Mouse (Mus musculus) hematopoietic stem cell, adult 5-6 weeks (primary cell): ENCODE results near the gene Ero1lb. TPM values are rescaled to one million over a fixed set of nuclear protein-coding genes. Genes with fewer than 3 reads are reported as not detected.
A peak's percentile ranks its signal among the peaks of the same experiment; 100 is the strongest.
"Not testable (repeated sequence)": the region's sequence is repeated elsewhere in the genome, so short reads cannot be mapped to it uniquely, and the experiment has no call there.

Source experiments
- ATAC-seq, 2 experiments: fragments of 125-278 bp in 1 of 2; replicated peaks in 1 of 2; 2 replicates each; pipeline ENCODE4 v1.8.0; 2016 to 2017; ENCODE audit warnings: inconsistent platforms in 2 of 2, mild to moderate bottlenecking in 2 of 2, moderate number of reproducible peaks in 2 of 2, low read depth in 1 of 2, moderate TSS enrichment in 1 of 2; ENCODE audit not compliant: low FRiP score in 2 of 2, poor library complexity in 2 of 2, severe bottlenecking in 2 of 2, insufficient read depth in 1 of 2, low TSS enrichment in 1 of 2
- total RNA-seq: library from RNA; stranded (forward); fragments of 172-1452, 232-1000 nt; gene quantifications from 2 replicates; pipeline ENCODE4 v1.2.3, GENCODE M21; 2017

Ero1lb gene
- total RNA-seq, 1 experiment from 2014 or later, result 7.4 TPM

DNA sequence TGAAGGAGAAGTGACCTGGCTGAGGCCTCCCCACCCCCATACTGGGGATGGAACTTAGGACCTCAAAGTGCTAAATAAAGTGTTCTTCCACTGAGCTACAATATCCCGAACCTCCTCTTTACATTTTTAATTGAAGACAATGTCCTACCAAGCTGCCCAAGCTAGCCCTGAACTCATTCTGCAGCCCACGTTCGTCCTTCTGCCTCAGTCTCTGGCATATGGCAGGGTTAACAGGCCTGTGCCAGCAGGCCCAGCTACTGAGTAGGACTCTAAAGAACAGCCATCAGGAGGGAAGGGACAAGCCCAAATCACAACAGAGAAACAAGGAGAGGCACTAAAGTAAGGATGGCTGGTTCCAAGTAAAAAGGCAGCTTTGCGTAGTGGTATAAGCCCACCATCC is 77.1 kb downstream of the Ero1lb start:
- ATAC-seq, result not testable (repeated sequence)

DNA sequence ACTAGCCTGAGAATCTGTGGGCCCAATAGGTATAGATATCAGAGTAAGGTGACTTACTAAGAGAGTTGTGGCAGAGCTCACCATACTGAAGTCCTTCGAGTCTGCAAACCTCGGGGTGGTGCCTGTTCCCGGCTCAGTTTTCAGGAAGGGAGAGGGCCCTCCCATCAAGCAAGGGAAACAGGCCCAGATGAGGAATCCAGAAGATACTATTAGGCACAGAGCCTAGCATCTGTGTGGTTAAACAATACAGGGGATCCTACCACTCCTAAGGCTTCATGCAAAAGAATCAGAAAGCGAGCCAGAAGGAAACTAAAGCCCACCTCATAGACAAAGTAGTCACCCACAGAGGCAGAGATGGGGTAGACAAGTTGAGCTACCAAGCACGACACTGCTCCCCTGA is 81.0 kb downstream of the Ero1lb start:
- ATAC-seq, result not testable (repeated sequence)

DNA sequence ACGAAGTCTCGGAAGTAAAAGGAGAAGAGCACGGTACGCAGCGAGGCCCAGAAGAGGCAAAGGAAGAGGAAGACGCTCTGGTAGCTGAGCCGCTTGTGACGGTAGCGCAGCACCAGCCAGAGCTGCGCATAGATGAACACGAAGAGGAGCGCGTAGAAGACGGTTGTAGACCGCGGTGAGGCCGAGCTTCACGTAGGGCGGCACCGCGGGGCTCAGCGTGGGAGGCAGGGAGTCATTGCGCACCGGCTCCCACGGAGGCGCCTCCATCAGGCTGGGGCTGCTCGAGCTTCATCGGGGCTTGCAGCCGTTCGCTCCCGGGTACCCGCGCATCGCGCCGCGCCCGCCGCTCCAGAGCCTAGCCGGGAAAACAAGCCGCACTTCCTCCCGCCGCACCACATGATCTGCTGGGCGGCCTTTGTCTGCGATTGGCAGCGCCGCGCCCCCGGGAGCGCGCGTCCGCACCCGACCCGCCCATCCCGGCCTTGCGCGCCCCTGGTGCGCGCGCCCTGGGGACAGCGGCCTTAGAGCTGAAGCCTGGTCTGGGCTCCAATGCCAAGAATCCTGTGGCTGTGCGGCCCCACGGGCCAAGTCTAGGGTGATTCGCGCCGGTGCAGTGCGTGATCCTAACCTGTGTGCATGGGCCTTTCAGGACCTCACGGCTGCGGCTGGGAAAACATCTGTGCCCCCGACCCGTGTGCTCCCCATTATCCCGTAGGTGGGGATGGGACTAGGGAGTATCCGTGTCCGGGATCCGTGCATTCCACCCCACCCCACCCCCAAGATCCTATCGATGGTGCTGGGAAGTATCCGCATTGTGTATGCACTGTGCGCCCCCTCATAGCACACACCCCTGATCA is 84.6 kb downstream of the Ero1lb start:
- peak; percentile 72 to 76 for ATAC-seq

DNA sequence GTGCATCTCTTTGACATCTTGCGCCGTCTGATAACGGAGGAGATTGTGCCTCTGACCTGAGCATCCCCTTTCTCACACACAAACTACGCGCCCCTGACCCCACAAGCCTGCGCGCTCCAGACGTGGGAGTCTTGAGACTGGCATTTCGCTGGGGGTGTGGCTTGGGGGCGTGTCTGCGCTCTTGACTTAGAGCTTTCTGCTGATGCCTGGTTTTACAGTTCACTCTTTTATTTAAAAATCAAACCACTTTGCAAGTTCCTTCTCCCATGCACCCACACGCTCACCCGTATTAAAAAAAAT is 85.2 kb downstream of the Ero1lb start:
- ATAC-seq, result peak; percentile 70 to 71

Other genes with a start within 250 kb of the Ero1lb start
- 0.60 and 2.8 TPM in 2 replicates for gene Actn2, start 225.1 kb upstream of the Ero1lb start, total RNA-seq
- gene Heatr1, start 170.8 kb upstream of the Ero1lb start, total RNA-seq, result 77.2 and 90.0 TPM in 2 replicates
- gene Lgals8, start 100.9 kb upstream of the Ero1lb start, total RNA-seq, result 94.2 and 103 TPM in 2 replicates
- gene Edaradd, start 45.4 kb upstream of the Ero1lb start, total RNA-seq, result 0.45 and 1.1 TPM in 2 replicates
- not detected in 2 replicates for gene Prl2c3, start 234.2 kb downstream of the Ero1lb start, total RNA-seq